Mouse (Mus musculus) midbrain, embryonic 12.5 days (tissue): Measurements from ENCODE around the gene Lcmt2. TPM values are rescaled to one million over a fixed set of nuclear protein-coding genes. Genes with fewer than 3 reads are reported as not detected.

ENCODE experiments used
- ATAC-seq: fragments of 200-750 bp; cut with Nextera tagmentation; 2 replicates; pipeline ENCODE4 v1.8.0; 2017; ENCODE audit warnings: low read depth, moderate TSS enrichment, moderate library complexity; ENCODE audit not compliant: low FRiP score
- H3K27ac ChIP-seq: fragments of 300-500 bp; sonication (generic); replicated peaks from 2 replicates; pipeline ENCODE4 v1.5.1; 2016; ENCODE audit warnings: mild to moderate bottlenecking
- H3K27me3 ChIP-seq: fragments of 300-500 bp; sonication (generic); 2 replicates; pipeline ENCODE4 v1.6.1; 2016; ENCODE audit warnings: mild to moderate bottlenecking
- H3K36me3 ChIP-seq: fragments of 300-500 bp; sonication (generic); 2 replicates; pipeline ENCODE4 v1.6.1; 2016
- H3K4me1 ChIP-seq: fragments of 300-500 bp; sonication (generic); 2 replicates; pipeline ENCODE4 v1.6.1; 2016
- H3K4me2 ChIP-seq: fragments of 300-500 bp; sonication (generic); replicated peaks from 2 replicates; pipeline ENCODE4 v1.6.1; 2016; ENCODE audit warnings: mild to moderate bottlenecking, moderate library complexity
- H3K4me3 ChIP-seq: fragments of 300-500 bp; sonication (generic); 2 replicates; pipeline ENCODE4 v1.5.1; 2016; ENCODE audit warnings: mild to moderate bottlenecking
- H3K9ac ChIP-seq: fragments of 300-500 bp; sonication (generic); replicated peaks from 2 replicates; pipeline ENCODE4 v1.6.1; 2016; ENCODE audit warnings: mild to moderate bottlenecking, moderate library complexity
- H3K9me3 ChIP-seq: fragments of 300-500 bp; sonication (generic); 2 replicates; pipeline ENCODE4 v1.6.1; 2016; ENCODE audit warnings: mild to moderate bottlenecking
- WGBS: fragments of 180-500 bp; shearing (Covaris S2); methylation state at CpG from one replicate; pipeline ENCODE4 v1.1.7; 2016; 5-methylcytosine and 5-hydroxymethylcytosine counted together
- polyA plus RNA-seq: library from polyadenylated mRNA; unstranded; fragments of >200 nt; fragmentation: Nextera tagmentation; extraction: Ambion mirVana; gene quantifications from 2 replicates; pipeline ENCODE4 v1.2.1, GENCODE M21; 2016

Gene Lcmt2
- polyA plus RNA-seq, result 21.2 and 24.2 TPM in 2 replicates

DNA sequence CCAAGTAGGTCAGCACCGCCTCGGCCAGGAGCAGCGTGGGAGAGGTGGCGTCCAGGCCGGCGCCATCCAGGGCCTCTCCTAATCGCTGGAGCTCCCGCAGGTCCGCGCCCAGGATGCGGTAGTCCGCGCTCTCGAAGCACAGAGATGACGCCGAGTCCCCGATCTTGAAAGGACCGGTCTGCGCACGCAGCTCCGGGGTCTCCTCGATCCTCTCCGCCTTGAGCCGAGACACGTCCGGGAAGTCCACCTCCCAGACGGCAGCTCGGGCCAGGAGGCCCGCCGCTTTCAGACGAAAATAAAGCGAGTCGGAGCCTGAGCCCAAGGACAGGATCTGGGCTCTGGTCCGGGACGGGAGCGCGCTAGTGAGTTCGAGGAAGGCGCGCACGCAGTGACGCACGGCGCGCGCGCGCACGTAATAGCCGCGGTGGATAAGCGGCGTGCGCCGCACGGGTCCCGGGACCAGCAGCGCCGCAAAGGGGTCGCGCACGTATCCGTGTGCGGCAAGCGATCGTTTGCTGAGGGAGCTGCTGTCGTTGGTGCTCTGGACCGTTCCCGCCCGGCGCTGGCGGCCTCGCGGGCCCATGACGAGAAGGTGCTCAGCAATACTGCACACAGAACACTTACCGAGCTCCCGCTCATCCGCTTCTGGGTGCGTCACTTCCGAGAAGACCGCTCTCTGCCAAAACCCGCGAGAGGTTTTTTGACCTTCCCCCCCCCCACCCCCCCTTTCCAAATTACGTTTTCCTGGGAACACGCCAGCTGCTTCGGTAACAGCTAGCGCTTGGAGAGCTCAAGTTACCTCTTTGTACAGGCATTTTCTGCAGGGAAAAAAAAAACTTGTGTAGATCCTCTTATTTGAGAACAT, at the start of gene Lcmt2, which contains the start of gene Adal:
Lcmt2 (minus strand) TSS at position 636 of the 865 bp plus-strand sequence.
Adal (plus strand) TSS at position 411 of the 865 bp plus-strand sequence.
- Histone ChIP-seq H3K36me3 (peaks cover 28% of the 10 kb centered on the region; the same call in 1 of the 2 replicates), H3K4me2 (peak within 1 kb of the TSS; percentile 87), H3K9me3 (no peaks in the 10 kb centered on the region), H3K9ac (peak within 1 kb of the TSS; percentile 92), H3K27me3 (no peaks in the 10 kb centered on the region), H3K4me1 (peaks cover 28% of the 10 kb centered on the region), H3K4me3 (peak within 1 kb of the TSS; percentile 53), H3K27ac (peak within 1 kb of the TSS; percentile 97)
- ATAC-seq, result peak; percentile 96
- WGBS, result under 1% methylated on average over 86 of the region's 87 CpGs

DNA sequence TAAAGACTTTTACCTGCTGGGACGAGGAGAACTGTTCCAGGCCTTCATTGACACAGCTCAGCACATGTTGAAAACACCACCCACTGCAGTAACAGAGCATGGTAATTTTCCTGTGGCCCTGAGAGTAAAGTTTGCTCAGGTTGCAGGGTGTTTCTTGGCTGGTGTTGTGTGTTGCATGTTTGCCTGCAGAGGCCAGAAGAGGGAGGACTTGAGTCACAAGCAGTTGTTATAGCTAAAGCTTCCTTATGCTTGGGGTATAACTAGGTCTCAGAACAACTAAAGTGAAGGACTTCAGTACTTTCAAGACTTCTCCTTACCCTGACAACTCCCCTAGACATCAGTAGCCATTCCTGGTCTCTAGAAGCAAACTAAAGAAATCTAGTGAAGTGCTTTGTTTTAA, 48.1 kb upstream of the Lcmt2 start:
- Histone ChIP-seq H3K27ac (no peak overlapping the region), H3K4me2 (no peak overlapping the region), H3K36me3 (peaks cover 86% of the 10 kb centered on the region), H3K27me3 (no peaks in the 10 kb centered on the region), H3K9me3 (no peaks in the 10 kb centered on the region), H3K9ac (no peak overlapping the region), H3K4me1 (no peaks in the 10 kb centered on the region), H3K4me3 (no peak overlapping the region)
- no peak for ATAC-seq
- 80% methylated on average over 1 of the region's 1 CpGs for WGBS

DNA sequence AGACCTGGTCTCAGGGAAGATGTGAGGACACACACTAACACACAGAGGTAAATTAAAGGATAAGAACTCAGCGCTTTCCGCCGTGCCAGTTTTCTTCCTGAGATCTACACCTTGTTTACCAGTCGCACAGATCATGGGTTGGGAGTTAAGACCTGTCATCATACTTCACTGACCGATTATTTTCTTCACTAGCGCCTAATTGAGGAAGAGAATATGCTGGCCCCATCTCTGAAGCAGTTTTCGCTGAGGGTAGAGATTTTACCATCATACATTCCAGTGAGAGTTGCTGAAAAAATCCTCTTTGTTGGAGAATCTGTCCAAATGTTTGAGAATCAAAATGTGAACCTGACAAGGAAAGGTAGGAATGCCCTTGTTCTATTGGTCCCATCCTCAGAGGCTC, 43.7 kb upstream of the Lcmt2 start:
- Histone ChIP-seq H3K9ac (no peak overlapping the region), H3K4me1 (no peaks in the 10 kb centered on the region), H3K4me3 (no peak overlapping the region), H3K36me3 (peaks cover 70% of the 10 kb centered on the region), H3K9me3 (no peaks in the 10 kb centered on the region), H3K27ac (no peak overlapping the region), H3K27me3 (no peaks in the 10 kb centered on the region), H3K4me2 (no peak overlapping the region)
- no peak for ATAC-seq
- 97% methylated on average over 7 of the region's 7 CpGs for WGBS

DNA sequence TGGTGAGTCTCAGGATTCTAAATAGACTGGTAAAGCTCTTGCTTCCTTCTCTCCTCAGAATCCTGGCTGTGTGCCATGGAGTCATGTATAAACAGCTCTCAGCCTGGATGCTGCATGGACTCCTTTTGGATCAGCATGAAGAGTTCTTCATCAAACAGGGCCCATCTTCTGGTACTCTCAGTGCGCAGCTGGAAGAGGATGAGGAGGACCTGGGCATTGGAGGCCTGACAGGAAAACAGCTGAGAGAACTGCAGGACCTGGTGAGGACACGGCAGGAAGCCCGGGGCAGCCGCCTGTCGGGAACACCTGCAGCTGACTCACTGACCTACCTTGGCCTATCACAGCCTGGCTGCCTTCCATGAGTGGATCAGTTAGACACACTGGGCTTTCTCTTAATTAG, 43.0 kb upstream of the Lcmt2 start:
- Histone ChIP-seq H3K9me3 (no peaks in the 10 kb centered on the region), H3K9ac (no peak overlapping the region), H3K4me2 (no peak overlapping the region), H3K27ac (no peak overlapping the region), H3K36me3 (peaks cover 66% of the 10 kb centered on the region), H3K4me3 (no peak overlapping the region), H3K4me1 (no peaks in the 10 kb centered on the region), H3K27me3 (no peaks in the 10 kb centered on the region)
- ATAC-seq, result no peak
- 96% methylated on average over 5 of the region's 5 CpGs for whole genome bisulfite sequencing

DNA sequence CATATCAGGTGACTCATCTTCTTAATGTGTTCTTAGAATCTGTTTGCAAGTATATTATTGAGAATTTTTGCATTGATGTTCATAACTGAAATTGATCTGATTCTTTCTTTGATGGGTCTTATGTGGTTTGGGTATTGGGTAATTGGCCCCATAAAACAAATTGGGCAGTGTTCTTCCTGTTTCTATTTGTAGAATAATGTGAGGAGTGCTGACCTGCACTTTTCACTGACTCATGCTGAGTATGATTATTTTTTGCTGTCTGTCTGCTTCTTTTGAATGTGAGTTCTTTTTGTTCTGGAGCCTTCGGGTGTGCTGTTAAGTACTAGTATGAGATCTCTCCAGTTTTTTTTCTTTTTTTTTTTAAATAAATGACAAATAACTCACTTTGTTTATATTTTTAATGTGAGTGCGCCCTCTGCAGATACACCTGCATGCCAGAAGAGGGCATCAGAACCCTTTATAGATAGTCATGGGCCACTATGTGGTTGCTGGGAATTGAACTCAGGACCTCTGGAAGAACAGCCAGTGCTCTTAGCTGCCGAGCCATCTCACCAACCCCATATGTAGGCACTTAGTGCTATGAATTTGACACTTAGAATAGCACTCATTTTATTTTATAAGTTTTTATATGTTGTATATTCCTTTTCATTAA, 38.5 kb upstream of the Lcmt2 start:
- 96% methylated on average over 3 of the region's 3 CpGs for WGBS
- H3K4me2 ChIP-seq, result no peak overlapping the region
- no peak overlapping the region for H3K27ac ChIP-seq
- H3K9me3 ChIP-seq, result no peaks in the 10 kb centered on the region
- no peak for ATAC-seq
- H3K4me3 ChIP-seq, result no peak overlapping the region
- H3K9ac ChIP-seq, result no peak overlapping the region
- no peaks in the 10 kb centered on the region for H3K27me3 ChIP-seq
- peaks cover 73% of the 10 kb centered on the region for H3K36me3 ChIP-seq
- H3K4me1 ChIP-seq, result no peaks in the 10 kb centered on the region

DNA sequence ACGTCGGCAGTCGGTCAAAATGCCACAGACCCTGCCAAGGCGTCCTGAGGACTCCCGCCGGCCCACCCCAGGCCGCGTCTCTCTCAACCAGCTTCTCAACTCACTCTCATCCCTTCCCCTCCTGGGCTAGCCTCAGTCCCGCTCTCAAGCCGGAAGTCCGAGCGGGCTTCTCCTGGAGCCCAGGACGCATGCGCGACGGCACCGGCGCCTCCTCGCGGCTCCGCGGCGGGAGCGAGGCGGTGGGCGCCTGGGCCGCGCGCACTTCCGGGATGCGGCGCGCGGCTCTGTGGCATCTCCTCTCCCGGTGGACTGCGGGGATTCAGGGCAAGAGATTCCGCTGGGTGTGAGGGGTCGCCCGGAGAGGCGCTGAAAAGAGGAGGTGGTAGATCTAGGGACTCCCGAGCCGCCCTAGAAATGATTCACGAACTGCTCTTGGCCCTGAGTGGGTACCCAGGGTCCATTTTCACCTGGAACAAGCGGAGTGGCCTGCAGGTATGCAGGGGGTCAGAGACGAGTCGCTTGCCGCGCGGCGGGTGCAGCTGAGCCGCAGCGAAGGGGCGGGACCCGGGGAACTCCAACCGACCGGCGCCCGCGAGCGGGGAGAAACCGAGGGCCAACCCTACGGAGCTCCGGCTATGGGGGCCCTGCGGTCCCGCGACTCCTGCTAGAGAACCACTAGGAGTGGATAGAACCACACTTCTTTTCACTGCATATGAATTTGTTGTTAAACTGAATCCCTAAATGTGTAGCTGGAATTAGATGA, 30.7 kb upstream of the Lcmt2 start, which contains the start of gene Zscan29:
Zscan29 (minus strand) TSS at position 146 of the 763 bp plus-strand sequence.
- WGBS, result under 1% methylated on average over 65 of the region's 66 CpGs
- peaks cover 36% of the 10 kb centered on the region for H3K36me3 ChIP-seq
- ATAC-seq, result peak; percentile 96

DNA sequence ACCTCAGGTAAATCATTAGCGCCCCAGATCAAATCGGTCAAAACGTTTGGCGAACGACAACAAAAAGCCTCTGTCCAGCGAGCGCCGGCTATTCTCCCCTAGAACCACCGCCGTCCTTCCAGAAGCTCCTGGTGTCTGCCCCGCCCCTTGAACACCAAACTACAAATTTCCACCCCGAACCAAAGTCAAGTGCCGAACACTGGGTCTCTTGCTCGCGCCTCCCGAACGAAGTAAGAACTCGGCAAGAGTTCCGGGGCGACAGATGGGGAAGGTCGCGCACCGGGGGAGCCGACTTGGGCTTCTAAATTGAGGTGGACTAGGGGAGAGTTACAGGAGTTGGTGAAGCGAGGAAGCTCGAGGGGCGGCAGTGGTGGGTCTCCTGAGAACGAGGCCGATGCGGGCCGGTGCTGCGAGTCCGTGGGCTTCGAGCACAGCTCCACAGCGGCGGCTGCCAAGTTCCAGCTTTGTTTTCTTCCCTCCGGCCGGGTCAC, 30.1 kb upstream of the Lcmt2 start, which contains the start of gene Tubgcp4:
Tubgcp4 (plus strand) TSS at position 174 of the 491 bp plus-strand sequence.
- H3K9ac ChIP-seq, result peak within 1 kb of the TSS; percentile 85
- peak within 1 kb of the TSS; percentile 87 for H3K27ac ChIP-seq
- peak; percentile 72 for ATAC-seq
- no peaks in the 10 kb centered on the region for H3K27me3 ChIP-seq
- H3K4me2 ChIP-seq, result peak within 1 kb of the TSS; percentile 86
- 0% methylated on average over 37 of the region's 38 CpGs for WGBS
- peaks cover 23% of the 10 kb centered on the region for H3K4me1 ChIP-seq
- peak within 1 kb of the TSS; percentile 85 for H3K4me3 ChIP-seq
- no peaks in the 10 kb centered on the region for H3K9me3 ChIP-seq
- peaks cover 35% of the 10 kb centered on the region for H3K36me3 ChIP-seq

More for the DNA sequence above, 30.7 kb upstream of the Lcmt2 start, which contains the start of gene Zscan29:
- Histone ChIP-seq H3K4me3 (peak within 1 kb of the TSS; percentile 85), H3K9me3 (no peaks in the 10 kb centered on the region), H3K9ac (peak within 1 kb of the TSS; percentile 85), H3K27ac (peak within 1 kb of the TSS; percentile 87), H3K4me2 (peak within 1 kb of the TSS; percentile 86), H3K4me1 (peaks cover 23% of the 10 kb centered on the region), H3K27me3 (no peaks in the 10 kb centered on the region)

DNA sequence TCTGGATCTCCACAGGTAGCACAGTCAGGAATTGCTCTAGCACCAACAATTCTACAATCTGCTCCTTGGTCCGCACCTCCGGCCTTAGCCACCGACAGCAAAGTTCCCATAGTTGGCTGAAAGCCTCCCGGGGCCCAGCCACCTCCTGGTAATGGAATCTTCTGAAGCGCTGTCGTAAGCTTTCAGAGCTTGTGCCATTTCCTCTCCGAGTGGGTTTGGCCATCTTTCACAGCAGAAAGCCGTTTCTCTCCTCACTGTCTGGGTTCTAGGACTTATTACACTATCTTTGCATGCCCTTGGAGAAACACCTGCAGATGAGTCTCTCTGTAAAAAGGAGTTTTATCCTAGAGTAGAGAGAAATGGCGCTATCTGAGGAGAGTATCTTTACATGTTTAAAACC, 29.4 kb upstream of the Lcmt2 start:
- no peaks in the 10 kb centered on the region for H3K27me3 ChIP-seq
- H3K36me3 ChIP-seq, result peaks cover 28% of the 10 kb centered on the region
- no peak for ATAC-seq
- peak overlapping the region; percentile 85 for H3K4me3 ChIP-seq
- peak overlapping the region; percentile 86 for H3K4me2 ChIP-seq
- peak overlapping the region; percentile 85 for H3K9ac ChIP-seq
- no peak overlapping the region for H3K27ac ChIP-seq
- 14% methylated on average over 9 of the region's 9 CpGs for WGBS
- H3K4me1 ChIP-seq, result peaks cover 23% of the 10 kb centered on the region
- H3K9me3 ChIP-seq, result no peaks in the 10 kb centered on the region

DNA sequence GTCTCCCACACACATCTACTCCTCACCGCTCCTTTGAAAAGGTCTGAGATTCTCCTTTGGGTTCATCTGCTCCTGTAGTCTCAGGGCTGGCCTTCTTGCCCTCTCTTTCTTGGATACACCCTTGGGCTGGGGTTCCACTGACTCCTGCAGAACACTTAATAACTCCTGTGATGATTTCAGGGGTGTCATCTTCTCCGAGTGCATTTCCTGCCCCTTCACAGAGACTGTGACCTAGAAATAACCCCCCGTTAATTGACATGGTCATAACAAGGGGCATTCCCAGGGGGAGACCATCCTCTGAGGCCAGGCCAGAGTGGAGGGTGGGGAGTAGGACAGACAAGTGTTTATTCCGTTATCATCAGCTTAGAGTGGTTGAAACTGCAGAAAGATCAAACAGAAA, 28.7 kb upstream of the Lcmt2 start:
- Histone ChIP-seq H3K27me3 (no peaks in the 10 kb centered on the region), H3K36me3 (peaks cover 28% of the 10 kb centered on the region), H3K4me1 (peaks cover 23% of the 10 kb centered on the region), H3K9ac (peak overlapping the region; percentile 85; the same call in 1 of the 2 replicates), H3K9me3 (no peaks in the 10 kb centered on the region), H3K27ac (no peak overlapping the region), H3K4me2 (peak overlapping the region; percentile 86), H3K4me3 (peak overlapping the region; percentile 85)
- WGBS, result 72% methylated on average over 4 of the region's 4 CpGs
- no peak for ATAC-seq

DNA sequence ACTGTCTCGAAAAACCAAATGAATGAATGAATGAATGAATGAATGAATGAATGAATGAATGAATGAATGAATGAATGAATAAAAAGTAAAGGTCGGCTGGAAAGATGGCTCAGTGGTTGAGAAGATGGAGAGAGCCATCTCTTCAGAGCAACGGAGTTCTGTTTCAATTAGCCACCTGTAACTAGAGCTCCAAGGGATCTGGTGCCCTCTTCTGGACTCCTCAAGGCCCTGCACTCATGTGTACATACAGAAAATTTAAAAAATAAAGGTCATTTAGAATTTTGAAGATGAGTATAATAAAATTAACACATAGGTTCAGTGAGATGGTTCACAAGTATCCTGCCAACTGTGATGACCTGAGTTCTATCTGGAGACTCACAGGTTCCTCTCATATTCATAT, 12.6 kb upstream of the Lcmt2 start:
- 87% methylated on average over 3 of the region's 3 CpGs for WGBS
- H3K4me2 ChIP-seq, result no peak overlapping the region
- H3K4me1 ChIP-seq, result no peaks in the 10 kb centered on the region
- no peaks in the 10 kb centered on the region for H3K27me3 ChIP-seq
- no peaks in the 10 kb centered on the region for H3K9me3 ChIP-seq
- H3K27ac ChIP-seq, result no peak overlapping the region
- no peak for ATAC-seq
- H3K36me3 ChIP-seq, result peaks cover 50% of the 10 kb centered on the region
- H3K9ac ChIP-seq, result no peak overlapping the region
- no peak overlapping the region for H3K4me3 ChIP-seq

DNA sequence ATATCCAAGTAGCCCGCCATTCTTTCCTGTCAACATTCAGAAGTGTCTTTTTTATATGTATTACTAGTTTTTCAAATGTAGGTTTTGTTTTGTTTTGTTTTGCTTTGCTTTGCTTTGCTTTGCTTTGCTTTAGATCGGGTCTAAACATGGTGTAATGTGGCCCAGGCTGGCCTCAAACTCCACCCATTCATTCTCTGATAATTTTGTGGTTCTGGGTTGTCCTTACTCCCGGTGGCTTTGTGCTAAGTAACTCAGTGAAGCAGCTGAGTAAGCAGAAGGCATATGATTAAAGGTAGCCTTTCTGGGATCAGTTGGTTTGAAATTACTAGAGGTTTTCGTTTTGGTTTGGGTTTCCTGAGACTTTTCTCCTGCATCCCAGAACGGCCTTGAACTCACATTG, 9.2 kb upstream of the Lcmt2 start:
- no peak overlapping the region for H3K9ac ChIP-seq
- no peak for ATAC-seq
- H3K4me2 ChIP-seq, result no peak overlapping the region
- H3K27ac ChIP-seq, result no peak overlapping the region
- no peaks in the 10 kb centered on the region for H3K27me3 ChIP-seq
- H3K4me1 ChIP-seq, result no peaks in the 10 kb centered on the region
- no peak overlapping the region for H3K4me3 ChIP-seq
- 87% methylated on average over 5 of the region's 5 CpGs for WGBS
- H3K9me3 ChIP-seq, result no peaks in the 10 kb centered on the region
- H3K36me3 ChIP-seq, result peaks cover 51% of the 10 kb centered on the region
